Mouse (Mus musculus) natural killer cell, adult 2 months (primary cell): ENCODE results near the gene Tbc1d2b.

Experiments used
- DNase-seq, 2 experiments: peaks; one replicate each; pipeline ENCODE4 v3.0.0; 2022; ENCODE audit warnings: low spot score in 2 of 2

Gene Tbc1d2b

GRCm38 (mm10) chr9:90172528-90173321 is 97.9 kb downstream of the Tbc1d2b start:
- DNase-seq: no peak

GRCm38 (mm10) chr9:90171421-90171820 is 99.2 kb downstream of the Tbc1d2b start:
- DNase-seq: no peak

GRCm38 (mm10) chr9:90169965-90170364 is 100.6 kb downstream of the Tbc1d2b start:
- no peak for DNase-seq

- no peak for DNase-seq
These were observed 104.0 kb downstream of the Tbc1d2b start for GRCm38 (mm10) chr9:90166615-90167014.

- no peak for DNase-seq
These were observed 105.0 kb downstream of the Tbc1d2b start for GRCm38 (mm10) chr9:90165590-90165989.

- DNase-seq: no peak
These were observed 105.7 kb downstream of the Tbc1d2b start for GRCm38 (mm10) chr9:90164670-90165453.

- no peak for DNase-seq
These were observed 106.9 kb downstream of the Tbc1d2b start for GRCm38 (mm10) chr9:90163749-90164095.

- DNase-seq: peak in 1 of 2 experiments; percentile 14
These were observed 107.5 kb downstream of the Tbc1d2b start, which contains the start of gene Adamts7 for GRCm38 (mm10) chr9:90162926-90163748. TSS of gene Adamts7 (plus strand) at chr9:90163069.

- peak in 1 of 2 experiments; percentile 28 for DNase-seq
These were observed 108.2 kb downstream of the Tbc1d2b start for GRCm38 (mm10) chr9:90162243-90162925.
